Mouse (Mus musculus) ovary, postnatal 10 days (tissue): Measurements from ENCODE around the gene Caskin1.
A peak's percentile ranks its signal among the peaks of the same experiment; 100 is the strongest.

Experiments used
- DNase-seq: peaks from one replicate; pipeline ENCODE4 v3.0.0; 2022; ENCODE audit warnings: low spot score

The Caskin1 gene

DNA sequence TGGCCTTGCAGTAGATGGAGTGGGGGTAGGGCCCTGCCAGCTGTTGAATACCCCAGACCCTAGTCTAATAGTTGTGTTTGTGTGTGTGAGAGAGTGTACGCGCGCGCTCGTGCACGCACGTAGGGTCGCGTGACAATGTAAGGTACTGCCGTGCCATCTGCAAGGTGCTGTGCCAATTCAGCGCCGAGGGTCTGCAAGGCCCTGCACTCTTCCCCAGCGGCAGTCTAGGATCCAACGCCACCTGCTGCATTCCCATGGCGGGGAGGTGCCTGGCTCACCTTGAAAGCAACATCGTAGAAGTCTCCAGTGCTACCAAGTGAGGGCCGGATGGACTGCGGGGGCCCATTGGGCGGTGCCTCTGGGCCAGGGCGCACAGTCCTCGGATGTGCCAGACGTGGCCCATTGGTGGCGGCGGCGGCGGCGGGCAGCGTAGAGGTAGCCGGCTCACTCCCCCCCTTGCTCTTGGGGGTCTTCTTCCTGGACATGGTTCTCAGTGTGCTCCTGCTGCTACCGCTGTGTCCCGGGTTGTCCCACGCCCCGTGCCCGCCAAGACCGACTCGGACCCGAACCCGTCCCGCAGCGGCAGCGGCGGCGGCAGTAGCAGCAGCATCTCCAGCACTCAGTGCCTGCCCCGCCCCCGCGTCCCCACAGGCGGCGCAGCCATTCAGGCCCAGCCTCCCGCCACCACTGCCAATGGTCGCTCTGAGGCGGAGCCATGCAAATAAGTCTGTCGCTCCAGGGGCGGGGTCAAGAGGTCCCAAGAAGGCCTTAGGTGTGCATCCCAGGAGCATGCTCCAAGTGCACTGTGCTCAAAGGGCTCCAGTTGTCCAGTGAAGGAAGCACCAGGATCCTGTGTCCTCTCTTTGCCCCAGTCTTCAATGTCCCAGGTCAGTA lies 44.9 kb downstream of the Caskin1 start:
- DNase-seq: peak; percentile 32

DNA sequence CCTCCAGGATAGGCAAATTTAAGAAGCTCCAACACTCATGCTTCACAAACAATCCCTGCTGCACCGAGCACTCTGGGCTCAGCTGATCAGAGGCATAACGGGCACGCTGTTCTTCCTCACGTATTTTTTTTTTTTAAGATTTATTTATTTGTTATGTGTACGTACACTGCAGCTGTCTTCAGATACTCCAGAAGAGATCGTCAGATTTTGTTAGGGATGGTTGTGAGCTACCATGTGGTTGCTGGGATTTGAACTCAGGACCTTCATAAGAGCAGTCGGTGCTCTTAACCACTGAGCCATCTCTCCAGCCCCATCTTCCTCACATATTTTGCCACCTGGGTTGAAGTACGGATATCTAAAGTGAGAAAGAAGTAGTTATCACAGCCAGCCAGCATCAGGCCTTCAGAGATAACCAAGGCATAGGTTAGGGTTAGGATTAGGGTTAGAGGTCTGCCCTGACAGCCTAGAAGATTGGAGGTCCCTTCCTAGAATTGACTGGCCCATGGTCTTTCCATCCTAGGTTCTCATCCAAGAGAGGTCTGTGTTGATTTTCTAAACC lies 45.8 kb downstream of the Caskin1 start, which contains the start of gene Rab26:
Gene Rab26 (minus strand): TSS at position 51 of the 559 bp plus-strand sequence.
- no peak for DNase-seq

DNA sequence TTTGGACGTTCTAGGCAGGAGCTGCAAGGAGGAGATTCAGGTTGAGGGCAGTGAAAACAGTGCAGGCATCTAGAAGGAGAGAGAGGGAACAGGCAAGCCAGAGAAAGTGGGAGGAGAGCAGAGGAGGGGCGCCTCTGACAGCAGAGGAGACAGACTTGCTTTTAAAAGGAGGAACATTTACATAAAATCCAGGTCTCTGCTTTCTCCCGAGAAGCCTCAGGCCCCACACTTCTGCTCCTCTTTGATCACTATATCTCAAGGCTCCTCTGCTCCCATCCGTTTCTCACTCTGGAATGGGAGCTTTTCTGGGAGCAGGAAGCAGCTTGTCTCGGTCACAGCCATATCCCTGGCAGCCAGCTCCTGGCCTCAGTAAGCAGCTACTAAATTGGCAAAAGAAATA lies 46.9 kb downstream of the Caskin1 start:
- DNase-seq: no peak

DNA sequence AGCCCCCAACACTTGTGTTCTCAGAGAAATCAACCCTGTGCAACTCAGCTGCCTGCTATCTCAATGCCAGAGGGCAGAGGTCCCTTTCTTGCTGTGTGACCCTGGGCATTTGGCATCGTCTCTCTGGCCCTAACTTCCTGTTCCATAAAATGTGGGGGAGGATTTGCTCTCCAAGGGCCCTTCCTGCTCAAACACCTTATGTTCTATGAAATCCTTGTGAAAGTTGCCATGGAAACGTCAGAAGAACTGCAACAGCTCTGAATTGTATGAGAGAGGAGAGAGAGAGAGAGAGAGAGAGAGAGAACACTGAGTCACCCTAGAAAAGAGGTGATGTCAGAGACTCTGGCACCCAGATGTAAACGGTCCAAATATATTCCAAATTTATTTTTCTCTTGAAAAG lies 49.1 kb downstream of the Caskin1 start:
- no peak for DNase-seq

- DNase-seq: no peak
Observed at GRCm38 (mm10) chr17:24538950-24539349, 50.5 kb downstream of the Caskin1 start.

- no peak for DNase-seq
Observed at GRCm38 (mm10) chr17:24540375-24540774, 52.0 kb downstream of the Caskin1 start.

DNA sequence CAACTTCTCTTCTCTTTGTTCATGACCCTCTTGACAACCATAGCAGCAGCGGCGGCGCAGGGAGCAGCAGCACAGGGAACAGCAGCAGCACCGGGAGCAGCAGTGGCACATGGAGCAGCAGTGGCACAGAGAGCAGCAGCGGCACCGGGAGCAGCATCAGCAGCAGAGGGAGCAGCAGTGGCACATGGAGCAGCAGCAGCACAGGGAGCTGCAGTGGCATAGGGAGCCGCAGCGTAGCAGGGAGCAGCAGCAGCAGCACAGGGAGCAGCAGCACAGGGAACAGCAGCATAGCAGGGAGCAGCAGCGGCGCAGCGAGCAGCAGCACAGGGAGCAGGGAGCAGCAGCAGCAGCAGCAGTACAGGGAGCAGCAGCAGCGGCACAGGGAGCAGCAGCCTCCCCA lies 56.2 kb downstream of the Caskin1 start:
- no peak for DNase-seq

DNA sequence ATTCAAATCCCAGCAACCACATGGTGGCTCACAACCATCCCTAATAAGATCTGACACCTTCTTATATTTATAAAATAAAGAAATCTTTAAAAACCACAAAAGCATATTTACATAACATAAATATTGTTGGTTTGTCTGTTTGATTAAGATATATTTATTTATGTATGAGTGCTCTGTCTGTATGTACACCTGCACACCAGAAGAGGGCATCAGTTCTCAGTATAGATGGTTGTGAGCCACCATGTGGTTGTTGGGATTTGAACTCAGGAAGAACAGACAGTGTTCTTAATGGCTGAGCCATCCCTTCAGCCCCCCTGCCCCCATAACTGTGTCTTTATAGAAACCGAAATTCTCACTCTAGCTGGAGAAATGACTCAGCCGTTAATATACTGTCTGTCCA lies 56.8 kb downstream of the Caskin1 start:
- no peak for DNase-seq

DNA sequence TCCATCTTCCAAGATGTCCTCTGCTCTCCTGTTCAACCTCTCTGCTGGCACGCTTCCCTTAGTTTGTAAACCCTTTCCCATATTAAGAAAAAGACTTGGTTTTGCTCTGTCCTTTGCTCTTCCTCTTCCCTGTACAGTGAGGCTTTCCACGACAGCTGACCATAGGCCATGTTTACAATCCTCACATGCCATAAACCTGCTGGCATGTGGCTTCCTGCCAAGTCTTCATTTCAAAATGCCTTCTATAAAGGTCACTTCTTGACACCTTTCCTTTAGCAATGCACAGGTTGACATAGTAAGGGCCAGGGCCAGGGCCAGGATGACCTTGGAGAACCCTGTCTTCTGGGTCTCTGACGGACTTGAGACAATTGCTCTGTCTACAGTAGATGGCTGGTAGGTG lies 57.8 kb downstream of the Caskin1 start:
- DNase-seq: no peak

- DNase-seq: no peak
Observed at GRCm38 (mm10) chr17:24548435-24548834, 60.0 kb downstream of the Caskin1 start.

GRCm38 (mm10) chr17:24548921-24549617 lies 60.7 kb downstream of the Caskin1 start:
- no peak for DNase-seq

DNA sequence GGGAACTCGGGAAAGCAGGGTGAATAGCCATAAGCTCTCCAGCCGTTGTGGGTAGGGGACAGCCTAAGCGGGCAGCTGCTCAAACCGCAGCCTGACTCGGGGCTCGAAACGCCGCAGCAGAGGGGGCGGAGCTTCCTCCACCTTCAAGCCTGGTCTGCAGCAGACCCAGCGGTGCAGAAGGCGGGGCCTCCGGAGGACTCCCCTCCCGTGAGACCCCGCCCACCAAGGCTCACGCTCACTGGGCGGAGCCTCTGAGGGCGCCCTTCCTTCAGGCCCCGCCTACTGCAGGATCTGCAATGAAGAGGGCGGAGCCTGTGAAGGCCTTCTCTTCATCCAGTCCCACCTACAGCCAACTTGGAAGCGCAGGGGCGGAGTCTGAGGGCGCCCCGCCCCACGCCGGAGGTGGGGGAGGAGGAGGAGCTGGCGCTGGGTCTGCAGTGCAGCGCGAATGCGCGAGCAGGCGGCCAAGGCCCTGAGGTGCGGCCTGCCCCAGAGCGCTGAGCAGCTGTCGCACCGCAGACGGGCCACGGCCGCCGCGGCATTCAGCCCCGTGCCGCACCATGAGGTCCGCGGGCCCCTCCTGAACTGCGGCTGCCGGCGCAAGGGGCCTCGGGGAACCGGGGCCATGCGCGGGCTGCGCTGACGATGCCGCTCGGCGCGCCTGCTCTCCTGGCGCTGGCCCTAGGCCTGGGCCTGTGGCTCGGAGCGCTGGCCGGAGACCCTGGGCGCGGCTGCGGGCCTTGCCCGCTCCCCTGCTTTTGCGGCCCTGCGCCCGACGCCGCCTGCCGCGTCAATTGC lies 61.4 kb downstream of the Caskin1 start, which contains the start of gene Pkd1:
Gene Pkd1 (plus strand): TSS at position 217 of the 798 bp plus-strand sequence.
- DNase-seq: peak; percentile 86

DNA sequence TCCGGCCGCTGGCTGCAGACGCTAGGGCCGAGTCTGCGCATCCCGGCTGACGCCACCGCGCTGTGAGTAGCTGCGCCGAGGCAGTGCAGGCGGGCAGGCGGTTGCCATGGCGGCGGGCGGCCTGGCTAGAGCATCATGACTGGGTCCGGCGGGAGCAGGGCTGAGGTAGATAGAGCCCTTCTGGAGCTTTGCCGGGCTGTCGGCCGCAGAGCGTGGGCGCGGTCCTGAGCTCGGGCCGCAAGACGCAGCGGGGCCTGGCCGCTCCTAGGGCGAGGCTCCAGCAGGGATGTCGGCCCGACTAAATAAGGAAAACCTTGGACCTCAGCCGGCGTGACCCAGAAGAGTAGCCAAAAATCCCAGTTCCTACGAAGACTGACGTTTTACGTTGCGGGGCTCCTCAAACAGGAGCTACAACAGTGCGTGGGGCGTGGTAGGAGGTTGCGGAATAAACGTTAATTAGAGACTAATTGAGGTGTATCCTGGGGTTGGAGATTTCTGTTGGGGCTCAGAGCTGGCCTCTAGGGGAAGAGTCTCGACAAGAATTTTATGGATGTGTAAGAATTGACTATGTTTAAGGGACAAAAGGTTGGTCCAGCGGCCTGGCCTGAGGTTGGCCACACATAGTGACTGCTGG lies 62.1 kb downstream of the Caskin1 start:
- peak; percentile 56 for DNase-seq

- DNase-seq: no peak
Observed at GRCm38 (mm10) chr17:24551050-24551444, 62.6 kb downstream of the Caskin1 start.

DNA sequence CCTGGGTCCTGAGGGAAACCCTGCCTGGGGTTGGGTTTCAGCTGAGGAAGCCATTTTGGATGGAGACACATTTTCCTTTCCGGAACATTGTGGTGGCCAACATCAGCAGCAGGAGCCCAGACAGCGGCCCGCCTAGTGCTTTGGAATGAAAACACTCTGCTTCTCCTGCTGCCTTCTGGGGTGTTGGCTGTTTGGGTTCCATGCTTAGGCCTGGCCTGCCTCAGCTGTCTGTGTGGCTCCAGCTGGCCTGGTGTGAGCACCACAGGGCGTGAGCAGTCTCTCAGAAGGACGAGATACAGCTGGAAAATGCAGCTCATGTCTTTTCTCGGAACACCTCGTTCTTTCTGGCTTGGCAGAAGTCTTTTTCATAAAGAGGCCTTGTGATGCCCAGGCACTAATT lies 68.7 kb downstream of the Caskin1 start:
- no peak for DNase-seq
